Mouse (Mus musculus): ENCODE data around the gene Tnks1bp1. TPM values are rescaled to one million over a fixed set of nuclear protein-coding genes. Genes with fewer than 3 reads are reported as not detected.

Tnks1bp1 gene
- total RNA-seq, 2 experiments from 2014 or later = 77.8 to 88.7 TPM

GRCm38 (mm10) chr2:85036507-85037046 is 11.2 kb upstream of the Tnks1bp1 start:
- intact Hi-C loops (cut with DNase I) = no loop called here
- peak in 1 of 2 experiments; percentile 26 for DNase-seq (ENCODE audit: extremely low spot score in 1 of 2, low spot score in 2 of 2)

DNA sequence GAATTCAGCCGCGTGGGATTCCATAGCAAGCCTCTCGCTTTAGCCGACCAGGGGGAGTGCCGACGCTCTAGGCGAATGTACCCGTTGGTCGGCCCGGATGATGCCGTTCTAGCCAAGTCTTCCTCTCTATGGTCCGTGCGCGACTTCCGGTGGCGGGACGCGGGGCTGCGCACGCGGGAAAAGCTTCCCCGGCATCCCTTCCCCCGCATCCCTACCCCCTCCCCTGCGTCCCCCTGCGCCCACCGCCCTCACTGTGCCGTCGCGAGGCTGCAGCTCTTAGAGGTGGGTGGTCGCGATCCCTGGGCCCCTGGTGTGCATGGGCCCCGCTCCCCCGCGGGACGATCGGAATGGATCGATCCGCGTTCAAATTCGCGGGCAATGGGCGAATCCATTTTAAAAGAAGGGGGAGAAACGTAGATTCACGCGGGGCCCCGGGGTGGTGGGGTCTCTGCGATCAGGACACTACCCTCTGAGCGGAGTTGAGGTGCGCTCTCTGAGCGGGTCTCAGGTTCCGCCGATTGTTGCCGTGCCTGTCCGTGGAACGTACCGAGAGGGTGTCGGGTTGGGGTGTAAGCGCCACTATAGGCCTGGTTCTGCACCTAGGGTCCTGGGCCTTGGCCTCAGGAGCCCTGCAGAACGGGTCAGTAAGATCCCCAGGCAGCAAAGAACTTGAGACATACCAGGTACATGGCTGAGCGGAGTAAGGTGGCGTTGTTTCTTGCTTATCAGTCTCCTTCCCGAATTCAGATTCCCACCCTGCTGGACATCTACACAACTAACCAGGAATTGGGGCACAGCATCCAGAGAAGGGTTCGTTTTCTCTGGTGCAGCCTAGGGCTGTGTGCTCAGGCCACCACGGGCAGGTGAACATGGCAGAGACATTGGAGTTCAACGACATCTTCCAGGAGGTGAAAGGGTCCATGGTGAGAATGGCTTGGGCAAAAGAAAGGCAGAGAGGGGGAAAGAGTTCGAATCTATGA is 10.5 kb upstream of the Tnks1bp1 start, which contains the start of the genes Ssrp1 and P2rx3:
Gene Ssrp1, plus strand, starts transcription at position 188 of the 980 bp plus-strand sequence.
Gene P2rx3, minus strand, starts transcription at position 416 of the 980 bp plus-strand sequence.
- intact Hi-C loops (cut with DNase I) = no loop called here

GRCm38 (mm10) chr2:85038336-85038735 is 9.5 kb upstream of the Tnks1bp1 start:
- DNase-seq (ENCODE audit: extremely low spot score in 1 of 2, low spot score in 2 of 2) = no peak
- intact Hi-C loops (cut with DNase I) = no loop called here

More for the DNA sequence above, 10.5 kb upstream of the Tnks1bp1 start, which contains the start of the genes Ssrp1 and P2rx3:
- peak; percentile 91 to 94 for DNase-seq (ENCODE audit: extremely low spot score in 1 of 2, low spot score in 2 of 2)

DNA sequence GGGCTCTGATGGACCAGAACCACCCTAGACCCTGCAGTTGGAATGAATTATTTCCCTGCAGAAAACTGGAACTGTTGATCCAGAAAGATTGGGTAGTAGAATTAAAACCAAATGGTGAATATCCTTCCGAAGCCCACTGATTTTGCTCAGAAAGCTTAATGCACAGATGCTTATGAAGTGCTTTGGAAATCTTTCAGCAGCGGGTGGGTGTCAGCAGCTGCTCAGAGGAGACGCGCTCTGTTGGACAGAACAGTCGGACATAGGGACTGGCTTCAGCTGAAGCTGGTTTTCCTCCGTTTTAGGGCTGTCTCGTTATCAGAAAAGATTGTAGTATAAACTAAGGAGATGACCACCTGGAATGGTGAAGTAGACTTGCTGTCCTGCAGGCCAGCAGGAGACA is 4.2 kb upstream of the Tnks1bp1 start:
- intact Hi-C loops (cut with DNase I) = loop anchor here (10.0 kb wide), 1 partner anchor 309 kb away; the partner anchor contains the start of gene Ypel4
- no peak for DNase-seq (ENCODE audit: extremely low spot score in 1 of 2, low spot score in 2 of 2)

- intact Hi-C loops (cut with DNase I) = loop anchor here (10.0 kb wide), 1 partner anchor 311 kb away; the partner anchor contains the start of gene Ypel4
- DNase-seq (ENCODE audit: extremely low spot score in 1 of 2, low spot score in 2 of 2) = no peak
These were observed 1.6 kb upstream of the Tnks1bp1 start for GRCm38 (mm10) chr2:85046222-85046621.

DNA sequence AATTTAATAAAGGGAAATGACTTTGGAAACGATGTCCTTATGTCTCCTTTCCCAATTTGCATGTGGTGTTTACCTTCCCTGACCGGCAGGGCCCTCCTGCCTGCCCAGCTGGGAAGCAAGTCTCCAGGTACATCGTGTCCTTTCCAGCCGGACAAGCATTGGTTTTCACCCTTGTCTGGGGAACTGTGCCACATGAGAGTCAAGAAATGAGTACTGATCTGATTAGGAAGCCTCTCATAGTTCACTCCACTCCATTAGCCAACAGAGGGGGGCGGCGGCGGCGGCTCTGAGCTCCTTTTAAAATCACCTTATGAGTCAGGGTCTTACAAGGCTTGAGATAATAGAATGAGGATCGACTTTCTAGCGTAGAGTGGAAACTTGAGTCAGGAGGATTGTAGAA is 741 bp upstream of the Tnks1bp1 start:
- no peak for DNase-seq (ENCODE audit: extremely low spot score in 1 of 2, low spot score in 2 of 2)
- intact Hi-C loops (cut with DNase I) = loop anchor here (10.0 kb wide), 1 partner anchor 312 kb away; the partner anchor contains the start of gene Ypel4

DNA sequence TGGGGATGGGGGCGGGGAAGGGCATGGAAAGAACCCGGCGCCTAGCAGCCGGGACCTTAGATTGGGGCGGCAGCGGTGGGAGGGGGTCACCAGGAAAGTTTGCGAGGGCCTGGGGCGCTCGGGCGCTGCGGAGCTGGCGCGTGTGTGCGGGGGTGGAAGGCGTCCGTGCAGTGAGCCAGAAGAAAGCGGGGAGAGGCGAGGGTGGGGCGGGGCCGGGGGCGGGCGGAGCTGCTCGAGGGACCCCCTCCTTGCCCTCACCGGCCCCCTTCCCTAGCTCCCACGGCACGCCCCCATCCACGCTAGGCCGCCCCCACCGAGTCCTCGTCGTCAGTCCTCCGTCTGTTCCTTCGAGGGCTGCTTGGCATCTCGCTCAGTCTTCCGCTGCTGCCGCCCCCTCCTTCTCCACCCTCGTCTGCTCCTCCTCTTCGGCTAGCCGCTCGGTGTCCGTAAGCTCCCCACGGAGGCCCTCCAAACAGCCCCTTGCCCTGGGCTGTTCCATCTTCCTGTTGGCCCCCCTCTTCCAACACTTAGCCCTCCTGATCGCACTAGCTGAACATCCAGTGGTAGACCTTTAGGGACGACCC is 438 bp downstream of the Tnks1bp1 start:
- intact Hi-C loops (cut with DNase I) = loop anchor here (10.0 kb wide), 1 partner anchor 313 kb away; the partner anchor contains the start of gene Ypel4
- DNase-seq (ENCODE audit: extremely low spot score in 1 of 2, low spot score in 2 of 2) = peak; percentile 62 to 90

DNA sequence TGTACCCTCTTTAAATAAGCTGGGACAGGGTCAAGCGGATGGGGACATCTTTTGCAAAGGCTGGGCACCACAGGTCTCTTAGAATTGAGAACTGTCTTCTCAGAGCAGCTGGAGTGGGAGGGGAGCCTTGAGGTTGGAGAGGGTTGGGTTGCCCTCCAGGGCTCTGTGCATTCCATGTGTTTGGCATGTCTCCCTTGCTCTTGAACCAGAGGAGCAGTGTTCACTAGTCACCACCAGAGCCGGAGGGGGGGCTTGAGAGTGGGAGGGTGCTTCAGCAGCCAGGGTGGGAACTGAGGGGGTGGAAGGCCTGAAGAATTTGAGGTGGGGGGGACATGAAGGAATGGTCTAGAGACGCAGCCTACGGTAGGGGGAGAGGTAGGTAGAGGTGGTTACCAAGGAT is 1.5 kb downstream of the Tnks1bp1 start:
- peak in 1 of 2 experiments; percentile 59 for DNase-seq (ENCODE audit: extremely low spot score in 1 of 2, low spot score in 2 of 2)
- intact Hi-C loops (cut with DNase I) = loop anchor here (10.0 kb wide), 1 partner anchor 314 kb away; the partner anchor contains the start of gene Ypel4

- peak; percentile 36 to 83 for DNase-seq (ENCODE audit: extremely low spot score in 1 of 2, low spot score in 2 of 2)
- intact Hi-C loops (cut with DNase I) = no loop called here
These were observed 2.3 kb downstream of the Tnks1bp1 start for GRCm38 (mm10) chr2:85050001-85050634.

- peak in 1 of 2 experiments; percentile 79 for DNase-seq (ENCODE audit: extremely low spot score in 1 of 2, low spot score in 2 of 2)
- intact Hi-C loops (cut with DNase I) = no loop called here
These were observed 2.9 kb downstream of the Tnks1bp1 start for GRCm38 (mm10) chr2:85050746-85051145.

DNA sequence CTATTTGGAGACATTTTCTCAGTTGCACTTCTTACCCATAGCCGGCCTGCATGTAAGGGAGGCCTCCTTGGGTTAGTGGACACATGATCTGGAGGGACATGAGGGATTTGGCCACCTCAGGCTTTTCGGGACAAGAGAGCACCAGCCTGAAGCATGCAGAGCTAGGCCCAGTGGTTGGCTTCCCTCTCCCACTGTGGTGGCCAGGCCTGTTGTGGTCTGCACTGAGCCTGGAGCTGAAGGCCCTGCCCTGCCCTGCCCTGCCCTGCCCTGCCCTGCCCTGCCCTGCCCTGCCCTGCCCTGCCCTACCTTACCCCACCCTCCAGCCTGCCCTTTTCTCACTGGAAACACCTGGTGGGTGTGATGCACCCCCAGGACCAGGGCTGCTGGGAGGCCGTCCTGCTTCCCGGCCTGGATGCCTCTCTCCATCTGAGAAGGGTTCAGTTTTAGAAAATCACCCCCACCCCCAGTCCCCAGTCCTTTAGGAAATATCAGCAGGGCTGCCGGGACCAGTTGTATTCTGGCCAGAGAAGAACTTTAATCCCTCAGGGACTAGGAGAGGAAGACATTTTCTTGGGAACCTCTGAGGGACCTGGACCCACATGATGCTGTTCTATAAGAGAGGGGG is 5.5 kb downstream of the Tnks1bp1 start:
- intact Hi-C loops (cut with DNase I) = no loop called here
- DNase-seq (ENCODE audit: extremely low spot score in 1 of 2, low spot score in 2 of 2) = no peak

DNA sequence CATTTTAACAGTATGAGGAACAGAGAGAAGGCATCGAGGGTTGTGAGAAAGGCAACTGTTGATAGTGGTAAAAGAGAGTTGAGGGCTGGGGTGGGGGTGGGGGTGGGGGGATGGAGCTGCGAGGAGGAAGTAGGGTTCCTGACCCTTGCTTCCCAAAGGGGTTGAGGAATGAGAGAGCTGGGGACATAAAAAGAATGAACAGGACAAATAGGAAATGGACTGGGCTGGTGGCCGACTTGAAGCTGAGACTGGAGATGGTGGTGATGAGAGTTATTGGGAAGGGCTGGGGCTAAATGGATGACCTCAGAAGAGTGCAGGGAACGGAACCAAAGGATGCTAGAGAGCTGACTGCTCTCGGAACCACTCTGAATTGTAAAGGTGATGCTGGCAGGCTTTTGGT is 8.9 kb downstream of the Tnks1bp1 start:
- intact Hi-C loops (cut with DNase I) = no loop called here
- no peak for DNase-seq (ENCODE audit: extremely low spot score in 1 of 2, low spot score in 2 of 2)

DNA sequence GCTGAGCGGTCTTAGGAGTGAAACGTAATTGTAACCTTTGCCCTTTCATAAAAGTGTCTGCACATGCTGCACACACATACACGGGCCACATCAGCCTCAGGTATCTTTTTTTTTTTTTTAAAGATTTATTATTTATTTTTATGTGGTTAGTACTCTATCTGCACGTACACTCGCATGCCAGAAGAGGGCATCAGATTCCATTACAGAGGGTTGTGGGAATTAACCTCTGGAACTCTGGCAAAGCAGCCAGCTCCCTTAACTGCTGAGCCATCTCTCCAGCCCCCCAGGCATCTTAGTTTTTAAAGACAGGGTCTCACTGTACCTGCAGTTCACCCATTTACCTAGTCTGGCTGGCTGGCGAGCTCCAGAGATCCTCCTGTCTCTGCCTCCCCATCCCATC is 11.9 kb downstream of the Tnks1bp1 start:
- intact Hi-C loops (cut with DNase I) = no loop called here
- DNase-seq (ENCODE audit: extremely low spot score in 1 of 2, low spot score in 2 of 2) = no peak

GRCm38 (mm10) chr2:85060591-85061060 is 12.8 kb downstream of the Tnks1bp1 start:
- intact Hi-C loops (cut with DNase I) = no loop called here
- no peak for DNase-seq (ENCODE audit: extremely low spot score in 1 of 2, low spot score in 2 of 2)

DNA sequence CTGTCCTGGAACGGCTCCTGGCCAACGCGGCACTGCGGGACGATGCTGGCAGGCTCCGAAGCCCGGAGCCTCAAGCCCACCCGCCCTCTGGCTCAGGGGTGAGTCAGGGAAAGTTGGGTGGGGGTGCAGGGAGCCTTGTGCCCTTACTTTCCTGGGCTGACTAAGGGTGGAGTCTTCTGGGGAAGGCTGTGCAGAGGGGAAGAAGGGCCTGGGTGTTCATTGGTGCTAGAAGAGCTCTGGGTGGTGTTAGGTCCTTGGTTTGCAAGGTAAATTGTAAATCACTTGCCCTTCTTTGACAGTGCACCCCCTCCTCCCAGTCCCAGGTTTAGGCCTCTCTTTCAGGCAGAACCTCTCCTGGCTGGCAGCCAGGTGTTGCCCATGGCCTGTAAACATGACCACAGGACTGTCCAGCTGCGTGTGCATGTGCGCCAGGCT is 13.3 kb downstream of the Tnks1bp1 start:
- intact Hi-C loops (cut with DNase I) = no loop called here
- no peak for DNase-seq (ENCODE audit: extremely low spot score in 1 of 2, low spot score in 2 of 2)

DNA sequence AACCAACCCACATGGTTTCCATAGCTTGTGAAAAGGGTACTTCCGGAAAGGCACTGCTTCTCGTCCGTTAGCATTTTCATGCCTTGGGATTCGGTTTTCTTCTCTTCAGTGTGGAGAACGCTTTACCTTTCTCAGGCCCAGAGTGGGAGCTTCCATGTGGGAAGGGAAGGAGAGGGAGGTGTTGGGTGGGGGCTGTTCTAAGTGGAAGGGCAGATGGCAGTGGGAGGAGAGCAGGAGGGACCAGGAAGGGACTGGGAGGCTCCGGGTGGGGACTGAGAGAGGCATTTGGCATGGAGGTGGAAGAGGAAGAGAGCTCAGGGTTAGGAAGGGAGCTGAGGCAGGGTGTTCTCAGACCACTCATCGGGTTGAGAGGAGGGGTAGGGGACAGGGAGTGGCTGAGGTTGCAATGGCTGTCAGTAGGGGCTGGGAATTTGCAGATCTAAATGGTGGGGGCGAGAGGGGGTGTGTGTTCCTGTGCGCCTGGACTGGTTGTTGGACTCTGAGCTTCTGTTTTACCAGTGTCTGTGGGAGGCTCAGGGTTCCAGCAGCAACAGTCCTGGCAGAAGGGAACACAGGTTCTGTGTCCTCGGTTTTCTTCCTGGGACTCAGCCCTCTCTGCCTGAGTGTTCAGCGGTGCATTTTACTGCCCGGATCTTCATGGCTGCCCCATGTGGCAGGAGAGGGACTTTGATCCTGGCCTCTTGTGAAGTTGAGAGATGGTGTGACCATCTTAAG is 17.5 kb downstream of the Tnks1bp1 start:
- intact Hi-C loops (cut with DNase I) = no loop called here
- DNase-seq (ENCODE audit: extremely low spot score in 1 of 2, low spot score in 2 of 2) = no peak

DNA sequence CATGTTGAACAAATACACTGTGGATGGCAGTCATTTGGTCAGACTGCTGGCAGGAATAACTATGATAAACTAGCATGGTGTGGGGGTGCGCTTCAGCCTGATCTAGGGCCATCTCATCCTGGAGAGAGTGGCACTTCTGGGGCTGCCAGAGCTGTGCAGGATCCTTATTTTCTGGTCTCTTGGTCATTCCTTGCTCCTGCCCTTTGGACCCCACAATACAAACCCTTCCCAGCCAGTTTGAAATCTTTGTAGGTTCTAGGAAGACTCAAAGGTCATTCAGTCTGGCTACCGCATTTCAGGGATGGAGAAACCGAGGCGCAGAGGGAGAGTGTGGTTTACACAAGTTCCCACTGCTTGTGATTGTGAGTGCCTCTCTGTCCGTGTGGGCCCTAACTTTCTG is 19.1 kb downstream of the Tnks1bp1 start:
- intact Hi-C loops (cut with DNase I) = no loop called here
- no peak for DNase-seq (ENCODE audit: extremely low spot score in 1 of 2, low spot score in 2 of 2)

All from left cerebral cortex, postnatal 10 days (tissue).